Mouse (Mus musculus): Measurements from ENCODE around the gene Cln5. TPM values are rescaled to one million over a fixed set of nuclear protein-coding genes. Genes with fewer than 3 reads are reported as not detected.

The Cln5 gene
- polyA plus RNA-seq, 1 experiment from 2014 or later: 11.2 TPM

Other genes starting within 250 kb of the Cln5 start
- 10.8 and 12.7 TPM in 2 replicates for gene Kctd12, start 87.6 kb upstream of the Cln5 start, polyA plus RNA-seq (2014; fragmentation: Nextera tagmentation; extraction: Ambion mirVana)
- gene Acod1, start 23.2 kb upstream of the Cln5 start, polyA plus RNA-seq (2014; fragmentation: Nextera tagmentation; extraction: Ambion mirVana): not detected in 2 replicates
- gene Fbxl3, start 29.4 kb downstream of the Cln5 start, polyA plus RNA-seq (2014; fragmentation: Nextera tagmentation; extraction: Ambion mirVana): 26.9 and 28.1 TPM in 2 replicates

All from forebrain, embryonic 14.5 days (tissue).